Mouse (Mus musculus) kidney, embryonic 15.5 days (tissue): ENCODE results near the gene Gm20708. TPM values are rescaled to one million over a fixed set of nuclear protein-coding genes. Genes with fewer than 3 reads are reported as not detected.
A peak's percentile ranks its signal among the peaks of the same experiment; 100 is the strongest.
"Not testable (repeated sequence)": the region's sequence is repeated elsewhere in the genome, so short reads cannot be mapped to it uniquely, and the experiment has no call there.

ENCODE experiments used
- ATAC-seq: fragments of 200-750 bp; cut with Nextera tagmentation; replicated peaks from 2 replicates; pipeline ENCODE4 v1.8.0; 2017; ENCODE audit warnings: moderate TSS enrichment; ENCODE audit not compliant: low FRiP score
- H3K27ac ChIP-seq: fragments of 300-500 bp; sonication (generic); 2 replicates; pipeline ENCODE4 v1.5.1; 2015; ENCODE audit warnings: mild to moderate bottlenecking, inconsistent platforms
- H3K27me3 ChIP-seq: fragments of 300-500 bp; sonication (generic); 2 replicates; pipeline ENCODE4 v1.6.1; 2015; ENCODE audit warnings: inconsistent platforms
- H3K36me3 ChIP-seq: fragments of 300-500 bp; sonication (generic); 2 replicates; pipeline ENCODE4 v1.6.1; 2015; ENCODE audit warnings: inconsistent platforms
- H3K4me1 ChIP-seq: fragments of 300-500 bp; sonication (generic); 2 replicates; pipeline ENCODE4 v1.6.1; 2015; ENCODE audit warnings: inconsistent platforms
- H3K4me2 ChIP-seq: fragments of 300-500 bp; sonication (generic); 2 replicates; pipeline ENCODE4 v1.6.1; 2015; ENCODE audit warnings: moderate library complexity, mild to moderate bottlenecking, inconsistent platforms
- H3K4me3 ChIP-seq: fragments of 300-500 bp; sonication (generic); replicated peaks from 2 replicates; pipeline ENCODE4 v1.5.1; 2015; ENCODE audit warnings: mild to moderate bottlenecking, inconsistent platforms
- H3K9ac ChIP-seq: fragments of 300-500 bp; sonication (generic); 2 replicates; pipeline ENCODE4 v1.6.1; 2015; ENCODE audit warnings: mild to moderate bottlenecking, inconsistent platforms
- H3K9me3 ChIP-seq: fragments of 300-500 bp; sonication (generic); replicated peaks from 2 replicates; pipeline ENCODE4 v1.6.1; 2016; ENCODE audit warnings: inconsistent platforms
- WGBS: fragments of 180-500 bp; shearing (Covaris S2); methylation state at CpG from one replicate; pipeline ENCODE4 v1.1.7; 2015; ENCODE audit warnings: mixed read lengths; 5-methylcytosine and 5-hydroxymethylcytosine counted together
- polyA plus RNA-seq: library from polyadenylated mRNA; unstranded; fragments of >200 nt; fragmentation: Nextera tagmentation; extraction: Ambion mirVana; gene quantifications from 2 replicates; pipeline ENCODE4 v1.2.1, GENCODE M21; 2015

Gm20708 gene
- polyA plus RNA-seq, 1 experiment from 2014 or later: 0.91 TPM

DNA sequence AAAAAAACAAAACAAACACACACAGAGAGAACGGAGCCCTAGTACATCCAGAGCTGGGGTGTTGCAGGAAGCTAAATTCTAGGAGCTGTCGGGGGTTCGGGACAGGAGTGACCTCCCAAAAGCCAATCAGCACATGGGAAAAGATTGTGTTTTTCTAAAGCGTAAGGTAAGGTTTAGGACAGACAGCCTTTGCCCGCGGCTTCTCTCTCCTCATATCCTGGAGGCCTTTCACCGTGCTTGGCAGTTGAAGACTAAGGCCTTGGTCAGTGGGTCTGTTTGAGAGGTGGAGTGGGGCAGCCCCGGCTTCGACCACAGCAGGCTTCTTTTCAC lies 26.8 kb upstream of the Gm20708 start:
- H3K9ac ChIP-seq: peak overlapping the region; percentile 27; the same call in 1 of the 2 replicates
- H3K36me3 ChIP-seq: peaks cover 5% of the 10 kb centered on the region; the same call in 1 of the 2 replicates
- peak overlapping the region; percentile 97 for H3K27ac ChIP-seq
- no peaks in the 10 kb centered on the region for H3K9me3 ChIP-seq
- peaks cover 66% of the 10 kb centered on the region for H3K4me1 ChIP-seq
- H3K4me3 ChIP-seq: peak overlapping the region; percentile 61
- WGBS: 52% methylated on average over 9 of the region's 9 CpGs
- no peak for ATAC-seq
- peaks cover 6% of the 10 kb centered on the region; the same call in 1 of the 2 replicates for H3K27me3 ChIP-seq
- peak overlapping the region; percentile 99 for H3K4me2 ChIP-seq

DNA sequence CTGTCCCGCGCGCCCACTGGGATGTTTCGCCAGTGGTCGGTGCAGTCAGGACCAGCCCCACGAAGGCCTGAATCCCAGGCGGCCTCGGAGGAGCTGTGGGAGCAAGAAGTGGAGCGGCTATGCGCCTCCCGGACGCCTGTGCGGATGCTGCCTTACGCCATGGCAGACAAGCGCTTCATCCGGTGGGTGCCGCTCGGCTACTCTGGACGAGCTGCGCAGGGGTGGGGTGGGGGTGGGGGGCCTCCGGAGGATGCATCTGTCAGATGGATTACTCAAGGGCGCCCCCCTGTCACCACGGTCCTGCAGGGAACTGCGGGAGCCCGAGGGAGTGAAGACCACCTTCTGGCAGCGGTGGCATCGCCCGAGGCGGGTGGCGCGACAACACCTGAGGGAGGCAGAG lies 26.4 kb upstream of the Gm20708 start:
- peaks cover 6% of the 10 kb centered on the region; the same call in 1 of the 2 replicates for H3K27me3 ChIP-seq
- peak overlapping the region; percentile 99 for H3K4me2 ChIP-seq
- peaks cover 1% of the 10 kb centered on the region; the same call in 1 of the 2 replicates for H3K36me3 ChIP-seq
- peak overlapping the region; percentile 97 for H3K27ac ChIP-seq
- peak overlapping the region; percentile 27; the same call in 1 of the 2 replicates for H3K9ac ChIP-seq
- no peaks in the 10 kb centered on the region for H3K9me3 ChIP-seq
- 5% methylated on average over 28 of the region's 31 CpGs for WGBS
- H3K4me1 ChIP-seq: peaks cover 62% of the 10 kb centered on the region
- 0 out of 2 replicates have a peak, but pooled peaks have one; percentile 13 for ATAC-seq
- H3K4me3 ChIP-seq: peak overlapping the region; percentile 61

DNA sequence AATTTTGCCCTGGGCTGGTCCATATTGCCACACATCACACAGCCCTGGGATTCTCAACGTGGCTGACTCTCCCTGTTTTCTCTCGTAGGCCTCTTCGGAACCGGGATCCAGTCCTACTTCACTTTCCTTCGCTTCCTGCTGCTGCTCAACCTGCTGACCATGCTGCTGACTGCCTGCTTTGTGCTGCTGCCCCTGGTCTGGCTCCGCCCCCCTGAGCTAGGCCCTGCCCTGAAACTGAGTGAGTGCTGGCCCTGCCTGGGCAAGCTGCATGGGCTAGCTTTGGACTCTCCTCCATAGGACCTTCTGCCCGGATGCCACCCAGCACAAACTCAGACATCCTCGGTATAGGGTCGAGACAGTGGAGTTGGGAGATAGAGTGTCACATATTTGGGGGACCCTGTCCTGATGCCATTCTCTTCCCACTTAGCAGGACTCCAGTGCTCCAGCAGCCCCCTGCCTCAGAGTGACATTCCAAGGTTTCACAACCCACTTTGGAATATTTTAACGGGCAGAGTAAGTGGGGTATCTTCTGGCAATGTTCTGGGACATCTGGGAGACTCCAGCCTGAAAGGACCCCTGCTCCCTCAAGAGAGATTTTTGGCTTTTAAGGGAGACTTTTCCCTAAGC lies 25.7 kb upstream of the Gm20708 start:
- 40% methylated on average over 10 of the region's 10 CpGs for WGBS
- 0 out of 2 replicates have a peak overlapping the region, but pooled peaks have one; percentile 3 for H3K27ac ChIP-seq
- ATAC-seq: no peak
- H3K4me1 ChIP-seq: peaks cover 55% of the 10 kb centered on the region
- H3K36me3 ChIP-seq: no peaks in the 10 kb centered on the region
- no peaks in the 10 kb centered on the region for H3K9me3 ChIP-seq
- peaks cover 6% of the 10 kb centered on the region; the same call in 1 of the 2 replicates for H3K27me3 ChIP-seq
- peak overlapping the region; percentile 61 for H3K4me3 ChIP-seq
- H3K9ac ChIP-seq: peak overlapping the region; percentile 27; the same call in 1 of the 2 replicates
- peak overlapping the region; percentile 99 for H3K4me2 ChIP-seq

DNA sequence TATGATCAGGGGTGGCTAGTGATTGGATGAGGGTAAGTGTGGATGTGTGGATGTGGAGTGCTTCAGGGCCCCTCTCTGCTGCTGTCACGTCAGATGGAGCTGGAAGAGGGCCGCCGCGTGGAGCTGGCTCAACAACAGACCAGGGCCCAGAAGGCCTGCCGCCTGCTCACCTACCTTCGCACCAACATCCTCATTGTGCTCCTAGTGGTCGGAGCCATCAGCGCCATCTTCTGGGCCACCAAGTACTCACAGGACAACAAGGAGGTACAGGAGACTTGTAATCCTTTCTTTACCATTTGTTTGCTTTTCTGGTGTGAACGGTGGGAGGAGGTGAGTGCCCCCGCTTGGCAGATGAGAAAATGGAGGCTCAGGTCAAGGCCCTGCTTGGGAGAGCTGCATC lies 23.2 kb upstream of the Gm20708 start:
- H3K4me1 ChIP-seq: peaks cover 43% of the 10 kb centered on the region
- 0 out of 2 replicates have a peak overlapping the region, but pooled peaks have one; percentile 15 for H3K9ac ChIP-seq
- no peak for ATAC-seq
- H3K27me3 ChIP-seq: peaks cover 8% of the 10 kb centered on the region; the same call in 1 of the 2 replicates
- no peak overlapping the region for H3K4me3 ChIP-seq
- 6% methylated on average over 10 of the region's 10 CpGs for WGBS
- no peaks in the 10 kb centered on the region for H3K36me3 ChIP-seq
- H3K4me2 ChIP-seq: no peak overlapping the region
- H3K9me3 ChIP-seq: no peaks in the 10 kb centered on the region
- H3K27ac ChIP-seq: no peak overlapping the region

DNA sequence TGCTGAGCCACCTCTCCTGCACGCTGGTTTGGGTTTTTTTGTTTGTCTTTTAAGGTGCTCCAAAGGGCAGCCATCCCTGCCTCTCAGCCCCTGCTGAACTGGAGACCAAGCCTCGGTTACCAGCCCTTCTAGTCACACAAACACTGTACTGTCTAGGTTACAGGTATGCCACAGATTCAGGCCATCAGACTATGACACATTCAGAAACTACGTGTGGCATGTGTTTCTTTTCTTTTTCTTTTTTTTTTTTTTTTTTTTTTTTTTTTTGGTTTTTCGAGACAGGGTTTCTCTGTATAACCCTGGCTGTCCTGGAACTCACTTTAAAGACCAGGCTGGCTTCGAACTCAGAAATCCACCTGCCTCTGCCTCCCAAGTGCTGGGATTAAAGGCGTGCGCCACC lies 21.0 kb upstream of the Gm20708 start:
- H3K27me3 ChIP-seq, ATAC-seq, H3K4me3 ChIP-seq, H3K9me3 ChIP-seq, H3K36me3 ChIP-seq, H3K4me2 ChIP-seq, H3K9ac ChIP-seq, H3K27ac ChIP-seq: not testable (repeated sequence)
- H3K4me1 ChIP-seq: peaks cover 34% of the 10 kb centered on the region
- WGBS: 80% methylated on average over 7 of the region's 7 CpGs

DNA sequence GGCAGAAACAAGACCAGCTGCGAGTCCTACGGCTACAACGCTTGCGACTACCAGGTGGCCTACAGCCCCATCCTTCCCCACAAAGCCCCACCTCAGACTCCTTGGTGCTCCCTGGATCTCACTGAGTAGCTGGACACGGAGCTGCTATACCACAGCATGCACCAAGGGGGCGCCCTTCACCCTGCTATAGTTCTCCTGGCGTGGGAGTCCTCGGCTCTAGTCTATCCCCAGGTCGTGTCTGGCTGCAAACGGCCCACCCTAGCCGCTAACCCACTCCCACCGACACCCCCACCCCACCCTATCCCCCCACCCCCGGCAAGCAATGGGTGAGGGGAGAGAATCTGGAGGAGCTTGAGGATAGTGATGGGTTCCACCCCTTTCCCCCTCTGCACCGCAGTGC lies 19.2 kb upstream of the Gm20708 start:
- H3K4me3 ChIP-seq: peak overlapping the region; percentile 25
- no peak overlapping the region for H3K9ac ChIP-seq
- H3K36me3 ChIP-seq: no peaks in the 10 kb centered on the region
- no peaks in the 10 kb centered on the region for H3K9me3 ChIP-seq
- 0 out of 2 replicates have a peak, but pooled peaks cover 2% of the 10 kb centered on the region for H3K27me3 ChIP-seq
- ATAC-seq: peak; percentile 26; the same call in 1 of the 2 replicates
- H3K27ac ChIP-seq: peak overlapping the region; percentile 54
- peaks cover 33% of the 10 kb centered on the region for H3K4me1 ChIP-seq
- WGBS: 4% methylated on average over 14 of the region's 14 CpGs
- peak overlapping the region; percentile 56 for H3K4me2 ChIP-seq

DNA sequence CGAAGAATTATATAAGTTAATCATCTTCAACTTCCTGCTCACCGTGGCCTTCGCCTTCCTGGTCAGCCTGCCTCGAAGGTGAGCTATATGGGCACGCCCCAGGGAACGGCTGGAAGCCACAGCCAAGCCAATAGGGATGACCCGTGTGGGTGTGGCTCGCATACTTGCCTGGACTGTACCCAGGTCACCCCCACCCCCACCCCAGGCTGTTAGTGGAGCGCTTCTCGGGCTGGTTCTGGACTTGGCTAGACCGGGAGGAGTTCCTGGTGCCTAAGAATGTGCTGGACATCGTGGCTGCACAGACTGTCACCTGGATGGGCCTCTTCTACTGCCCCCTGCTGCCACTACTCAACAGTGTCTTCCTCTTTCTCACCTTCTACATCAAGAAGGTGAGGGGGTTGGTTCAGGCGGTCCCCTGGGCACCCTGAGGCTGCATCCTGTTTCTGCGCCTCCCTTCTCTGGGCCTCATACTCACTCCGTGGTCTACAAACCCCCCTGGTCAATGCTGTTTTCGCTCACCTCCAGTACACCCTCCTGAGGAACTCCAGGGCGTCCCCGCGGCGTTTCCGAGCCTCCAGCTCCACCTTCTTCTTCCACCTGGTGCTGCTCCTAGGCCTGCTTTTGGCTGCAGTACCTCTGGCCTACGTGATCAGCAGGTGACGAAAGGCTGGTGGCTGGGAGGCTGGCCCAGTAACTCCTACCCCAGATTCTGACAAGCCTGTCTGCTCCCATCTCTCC lies 18.6 kb upstream of the Gm20708 start:
- Histone ChIP-seq H3K27me3 (0 out of 2 replicates have a peak, but pooled peaks cover 2% of the 10 kb centered on the region), H3K4me1 (peaks cover 33% of the 10 kb centered on the region), H3K9me3 (no peaks in the 10 kb centered on the region), H3K36me3 (no peaks in the 10 kb centered on the region), H3K9ac (no peak overlapping the region), H3K27ac (peak overlapping the region; percentile 54; the same call in 1 of the 2 replicates), H3K4me3 (peak overlapping the region; percentile 25), H3K4me2 (peak overlapping the region; percentile 56)
- 44% methylated on average over 23 of the region's 23 CpGs for WGBS
- ATAC-seq: peak; percentile 60

DNA sequence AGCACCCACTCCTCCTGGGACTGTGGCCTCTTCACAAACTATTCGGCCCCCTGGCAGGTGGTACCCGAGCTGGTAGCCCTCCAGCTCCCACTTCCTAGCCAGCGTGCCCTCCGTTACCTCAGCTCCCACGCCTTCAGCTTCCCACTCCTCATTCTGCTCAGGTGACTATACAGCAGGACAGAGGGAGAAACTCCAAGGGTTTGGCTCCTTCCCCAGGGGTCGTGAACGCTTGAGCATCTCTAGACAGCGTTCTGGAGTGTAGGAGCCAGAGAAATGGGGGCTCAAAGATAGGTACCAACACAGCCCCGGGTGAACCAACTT lies 18.1 kb upstream of the Gm20708 start:
- 0 out of 2 replicates have a peak overlapping the region, but pooled peaks have one; percentile 28 for H3K27ac ChIP-seq

DNA sequence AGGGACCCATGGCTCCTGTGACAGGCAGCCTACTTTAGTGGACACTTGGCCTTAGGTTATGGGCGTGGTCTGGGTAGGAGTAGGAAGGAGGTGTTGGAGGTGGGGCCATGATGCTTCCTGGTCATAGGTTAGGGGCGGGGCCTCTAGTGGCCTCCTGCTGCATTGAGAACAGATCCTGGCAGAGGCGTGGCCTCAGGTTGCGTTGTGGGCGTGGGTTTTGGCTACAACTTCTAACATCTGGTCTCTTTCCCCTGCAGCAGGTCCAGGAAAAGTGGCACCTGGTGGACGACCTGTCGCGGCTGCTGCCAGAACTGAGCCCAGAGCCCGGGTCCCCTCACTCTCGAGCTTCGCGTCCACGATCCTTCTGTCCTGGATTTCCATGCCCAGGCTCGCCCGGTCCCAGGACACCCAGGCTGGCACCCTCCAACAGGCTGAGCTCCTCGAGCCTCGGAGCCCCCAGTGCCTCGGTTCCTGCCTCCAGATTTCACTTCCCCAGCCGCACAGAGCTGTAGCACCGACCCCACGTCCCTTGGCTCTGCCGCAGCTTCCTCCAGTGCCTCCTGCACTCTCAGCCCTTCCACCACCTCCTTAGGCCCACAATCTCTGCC lies 17.1 kb upstream of the Gm20708 start:
- peak overlapping the region; percentile 45 for H3K27ac ChIP-seq
- peaks cover 33% of the 10 kb centered on the region for H3K4me1 ChIP-seq

More for the DNA sequence above, 18.1 kb upstream of the Gm20708 start:
- Histone ChIP-seq H3K4me1 (peaks cover 31% of the 10 kb centered on the region), H3K36me3 (no peaks in the 10 kb centered on the region), H3K9ac (no peak overlapping the region), H3K4me3 (no peak overlapping the region), H3K27me3 (0 out of 2 replicates have a peak, but pooled peaks cover 2% of the 10 kb centered on the region), H3K4me2 (peak overlapping the region; percentile 56; the same call in 1 of the 2 replicates), H3K9me3 (no peaks in the 10 kb centered on the region)
- WGBS: 86% methylated on average over 9 of the region's 9 CpGs
- ATAC-seq: no peak

DNA sequence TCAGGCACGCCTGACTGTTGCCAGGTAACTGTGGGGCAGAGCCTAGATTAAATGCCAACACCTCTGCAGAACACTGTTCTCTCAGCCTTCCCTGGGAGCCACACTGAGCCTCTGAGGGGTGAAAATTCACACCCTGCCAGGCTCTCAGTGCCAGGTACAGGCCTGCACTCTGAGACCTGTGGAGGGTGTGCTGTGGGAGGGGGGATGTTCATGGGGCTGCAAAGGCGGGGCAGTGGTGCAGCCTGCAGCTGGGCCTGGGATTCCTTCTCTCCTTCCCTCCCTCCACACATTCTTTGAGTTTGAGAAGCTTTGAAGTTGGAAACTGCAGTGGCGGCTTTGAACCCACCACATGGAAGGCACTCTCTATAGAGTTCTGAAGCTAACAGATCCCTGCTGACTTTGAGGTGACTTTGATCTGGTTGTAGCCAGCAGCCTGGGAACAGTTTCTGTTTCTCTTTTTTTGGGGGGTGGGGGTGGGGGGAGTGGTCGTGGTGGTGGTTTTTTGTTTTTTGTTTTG lies 15.4 kb upstream of the Gm20708 start:
- no peaks in the 10 kb centered on the region for H3K36me3 ChIP-seq
- H3K9ac ChIP-seq: no peak overlapping the region
- peaks cover 44% of the 10 kb centered on the region for H3K4me1 ChIP-seq
- 0 out of 2 replicates have a peak, but pooled peaks cover 2% of the 10 kb centered on the region for H3K27me3 ChIP-seq
- H3K4me3 ChIP-seq: no peak overlapping the region
- H3K9me3 ChIP-seq: no peaks in the 10 kb centered on the region
- ATAC-seq: no peak
- no peak overlapping the region for H3K27ac ChIP-seq
- 59% methylated on average over 4 of the region's 4 CpGs for WGBS
- no peak overlapping the region for H3K4me2 ChIP-seq

More for the DNA sequence above, 17.1 kb upstream of the Gm20708 start:
- Histone ChIP-seq H3K9me3 (no peaks in the 10 kb centered on the region), H3K27me3 (0 out of 2 replicates have a peak, but pooled peaks cover 2% of the 10 kb centered on the region), H3K4me2 (peak overlapping the region; percentile 58), H3K4me3 (peak overlapping the region; percentile 32), H3K9ac (peak overlapping the region; percentile 12; the same call in 1 of the 2 replicates), H3K36me3 (no peaks in the 10 kb centered on the region)
- 8% methylated on average over 22 of the region's 22 CpGs for WGBS
- ATAC-seq: peak; percentile 71

DNA sequence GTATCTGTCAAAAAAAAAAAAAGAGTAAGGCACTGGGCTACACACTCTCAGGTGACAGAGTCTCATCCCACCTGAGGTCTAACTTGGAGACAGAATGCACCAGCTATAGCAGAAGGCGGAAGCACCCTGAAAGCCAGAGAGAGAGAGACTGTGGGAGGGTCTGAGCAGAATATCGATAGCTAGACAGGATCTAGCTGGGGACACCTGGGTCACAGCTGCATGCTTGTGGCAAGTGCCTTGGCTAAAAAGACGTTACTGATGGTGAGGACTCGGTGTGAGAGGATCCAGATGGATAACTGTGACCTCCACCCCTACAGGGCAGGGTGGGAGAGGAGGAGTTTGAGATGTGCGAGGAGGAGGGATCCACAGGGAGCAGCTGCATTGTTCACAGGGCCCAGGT lies 12.5 kb upstream of the Gm20708 start:
- H3K4me2 ChIP-seq: no peak overlapping the region
- H3K9ac ChIP-seq: no peak overlapping the region
- no peaks in the 10 kb centered on the region for H3K27me3 ChIP-seq
- 37% methylated on average over 5 of the region's 5 CpGs for WGBS
- ATAC-seq: no peak
- peaks cover 33% of the 10 kb centered on the region for H3K4me1 ChIP-seq
- no peaks in the 10 kb centered on the region for H3K9me3 ChIP-seq
- H3K27ac ChIP-seq: no peak overlapping the region
- no peaks in the 10 kb centered on the region for H3K36me3 ChIP-seq
- H3K4me3 ChIP-seq: no peak overlapping the region
